Mouse (Mus musculus) MEL (cell line): ENCODE measurements around the gene Prdm15.

Experiments
- CHD1 ChIP-seq: IDR thresholded peaks from 2 replicates; pipeline ENCODE4 v1.6.1; 2012; ENCODE audit warnings: low read depth, mild to moderate bottlenecking, inconsistent platforms, low read length, improper control_type of control experiment
- CHD2 ChIP-seq: IDR thresholded peaks from 2 replicates; pipeline ENCODE4 v1.6.1; 2011; ENCODE audit warnings: low read length, improper control_type of control experiment
- CTCF ChIP-seq, 3 experiments: IDR thresholded peaks in 2 of 3; conservative IDR thresholded peaks in 1 of 3; 2 replicates each; pipeline ENCODE4 v1.5.1; 2011 to 2012; ENCODE audit warnings: low read length in 3 of 3, low read depth in 2 of 3, mild to moderate bottlenecking in 2 of 3, improper control_type of control experiment in 1 of 3, inconsistent platforms in 1 of 3, mixed read lengths in 1 of 3, moderate library complexity in 1 of 3; ENCODE audit not compliant: control insufficient read depth in 1 of 3, insufficient read depth in 1 of 3, poor library complexity in 1 of 3, severe bottlenecking in 1 of 3
- EP300 ChIP-seq, 2 experiments: IDR thresholded peaks; 2 replicates each; pipeline ENCODE4 v1.6.1; 2011; ENCODE audit warnings: improper control_type of control experiment in 2 of 2, low read length in 2 of 2, low read depth in 1 of 2, mild to moderate bottlenecking in 1 of 2
- GABPA ChIP-seq: IDR thresholded peaks from 2 replicates; pipeline ENCODE4 v1.6.1; 2012; ENCODE audit warnings: low read depth, mild to moderate bottlenecking, inconsistent platforms, low read length, improper control_type of control experiment, moderate library complexity
- MAX ChIP-seq: IDR thresholded peaks from 2 replicates; pipeline ENCODE4 v1.6.1; 2011; ENCODE audit warnings: low read length, improper control_type of control experiment
- NRF1 ChIP-seq: IDR thresholded peaks from 2 replicates; pipeline ENCODE4 v1.6.1; 2014; ENCODE audit warnings: low read depth, mild to moderate bottlenecking, inconsistent platforms, low read length, improper control_type of control experiment, moderate library complexity; ENCODE audit not compliant: poor library complexity, insufficient read depth, severe bottlenecking
- POLR2A ChIP-seq, 2 experiments: IDR thresholded peaks; 2 replicates each; pipeline ENCODE4 v1.6.1; 2011 to 2012; ENCODE audit warnings: low read length in 2 of 2, mild to moderate bottlenecking in 2 of 2, control low read depth in 1 of 2, improper control_type of control experiment in 1 of 2, low read depth in 1 of 2, moderate library complexity in 1 of 2; ENCODE audit not compliant: control insufficient read depth in 1 of 2, insufficient read depth in 1 of 2, poor library complexity in 1 of 2
- TAL1 ChIP-seq: IDR thresholded peaks from 2 replicates; pipeline ENCODE4 v1.6.1; 2012; ENCODE audit warnings: mild to moderate bottlenecking, inconsistent platforms, low read length, moderate library complexity, mixed read lengths
- ZKSCAN1 ChIP-seq: IDR thresholded peaks from 2 replicates; pipeline ENCODE4 v1.6.1; 2012; ENCODE audit warnings: low read depth, mild to moderate bottlenecking, inconsistent platforms, low read length, improper control_type of control experiment, moderate library complexity

- TF ChIP-seq MAX = no peak
- no peak for TF ChIP-seq TAL1
- no peak for TF ChIP-seq CTCF (IDR thresholded peaks at IDR 0.05 in 2 of 3, conservative IDR thresholded peaks at IDR 0.05 in 1 of 3; ENCODE audit: control insufficient read depth in 1 of 3, insufficient read depth in 1 of 3, low read depth in 2 of 3, low read length in 3 of 3, poor library complexity in 1 of 3, severe bottlenecking in 1 of 3)
- no peak for TF ChIP-seq ZKSCAN1
- TF ChIP-seq CHD2 = no peak
- TF ChIP-seq POLR2A (IDR thresholded peaks at IDR 0.05; ENCODE audit: control insufficient read depth in 1 of 2, insufficient read depth in 1 of 2, low read depth in 1 of 2, low read length in 2 of 2, poor library complexity in 1 of 2) = no peak
- no peak for TF ChIP-seq EP300 (IDR thresholded peaks at IDR 0.05; ENCODE audit: low read depth in 1 of 2, low read length in 2 of 2)
- TF ChIP-seq NRF1 = no peak
- TF ChIP-seq CHD1 = no peak; the same call in 1 of the 2 replicates
- no peak for TF ChIP-seq GABPA
These were observed 54.4 kb downstream of the Prdm15 start for GRCm38 (mm10) chr16:97797212-97797611.
